Mouse (Mus musculus) layer of hippocampus, postnatal 25 days (tissue): ENCODE results near the gene Plpp3. TPM values are rescaled to one million over a fixed set of nuclear protein-coding genes. Genes with fewer than 3 reads are reported as not detected.

Experiments used
- DNase-seq, 2 experiments: peaks; one replicate each; pipeline ENCODE4 v3.0.0; 2022; ENCODE audit warnings: mixed read lengths in 2 of 2, low spot score in 1 of 2; ENCODE audit errors: extremely low spot score in 1 of 2
- total RNA-seq, 2 experiments: library from RNA; stranded (reverse); gene quantifications; 2 replicates each; pipeline ENCODE4 v1.2.3; 2021

The Plpp3 gene
- total RNA-seq, 2 experiments from 2014 or later = 202 to 209 TPM

GRCm38 (mm10) chr4:105184924-105185323, 27.8 kb downstream of the Plpp3 start:
- DNase-seq = no peak

GRCm38 (mm10) chr4:105186654-105187053, 29.5 kb downstream of the Plpp3 start:
- no peak for DNase-seq

- no peak for DNase-seq
Measured at GRCm38 (mm10) chr4:105187873-105188272, 30.7 kb downstream of the Plpp3 start.

DNA sequence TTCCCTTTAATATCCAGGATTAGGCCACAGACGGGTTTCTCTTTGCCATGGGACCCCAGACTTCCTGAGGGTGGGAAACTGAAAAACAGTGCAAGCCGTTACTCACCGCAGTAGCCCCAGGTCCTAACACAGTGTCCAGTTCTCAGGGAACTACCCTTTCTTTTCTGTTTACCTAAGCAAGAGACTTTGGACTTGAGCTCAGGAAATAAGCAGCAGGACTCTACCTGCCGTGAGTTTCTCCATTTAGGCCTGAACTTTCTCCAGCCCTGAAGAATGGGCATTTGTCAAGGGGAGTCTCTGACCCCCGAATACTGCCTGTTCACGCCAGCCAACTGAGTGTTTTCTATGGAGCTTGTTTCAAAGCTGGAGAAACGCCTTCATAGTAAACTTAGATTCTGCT, 31.7 kb downstream of the Plpp3 start:
- DNase-seq = no peak

GRCm38 (mm10) chr4:105190826-105191225, 33.7 kb downstream of the Plpp3 start:
- no peak for DNase-seq

DNA sequence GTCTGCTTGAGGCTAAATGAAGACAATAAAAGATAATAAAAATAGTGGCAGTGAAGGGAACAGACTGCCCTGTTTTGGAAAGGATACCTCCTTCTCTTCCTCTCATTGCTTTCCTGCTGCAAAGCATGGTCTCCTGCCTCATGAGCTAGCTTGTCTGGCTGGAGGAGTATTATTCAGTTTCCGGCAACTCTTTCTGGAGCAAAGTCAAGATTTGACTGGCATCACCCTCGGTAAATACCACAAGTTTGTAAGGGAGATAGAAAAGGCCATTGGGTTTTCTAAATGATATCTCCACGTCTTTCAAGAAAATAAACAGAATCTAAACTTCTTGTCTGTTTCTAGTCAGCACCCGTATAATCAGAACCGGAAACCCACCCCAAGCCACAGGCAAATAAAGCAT, 34.4 kb downstream of the Plpp3 start:
- no peak for DNase-seq

DNA sequence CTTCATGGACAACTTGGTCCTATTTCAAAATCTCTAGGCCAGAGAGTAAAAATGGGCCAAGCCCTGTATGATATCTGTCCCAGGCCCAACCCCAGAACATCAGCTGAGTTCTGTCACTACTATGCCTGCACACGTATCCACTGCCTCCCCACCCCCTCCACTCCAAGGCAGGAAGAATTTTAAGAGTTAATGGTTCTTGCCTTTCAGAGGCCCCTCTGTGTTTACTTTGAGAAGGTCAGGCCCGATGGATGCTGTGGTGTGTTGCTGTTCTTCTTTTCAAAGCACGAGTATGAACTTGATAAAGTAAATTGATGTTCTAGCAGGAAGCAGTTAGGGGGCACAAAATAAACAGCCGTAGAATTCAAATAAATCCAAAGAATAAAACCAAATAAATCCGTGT, 35.5 kb downstream of the Plpp3 start:
- DNase-seq = no peak

- no peak for DNase-seq
Measured at GRCm38 (mm10) chr4:105195256-105195655, 38.1 kb downstream of the Plpp3 start.

DNA sequence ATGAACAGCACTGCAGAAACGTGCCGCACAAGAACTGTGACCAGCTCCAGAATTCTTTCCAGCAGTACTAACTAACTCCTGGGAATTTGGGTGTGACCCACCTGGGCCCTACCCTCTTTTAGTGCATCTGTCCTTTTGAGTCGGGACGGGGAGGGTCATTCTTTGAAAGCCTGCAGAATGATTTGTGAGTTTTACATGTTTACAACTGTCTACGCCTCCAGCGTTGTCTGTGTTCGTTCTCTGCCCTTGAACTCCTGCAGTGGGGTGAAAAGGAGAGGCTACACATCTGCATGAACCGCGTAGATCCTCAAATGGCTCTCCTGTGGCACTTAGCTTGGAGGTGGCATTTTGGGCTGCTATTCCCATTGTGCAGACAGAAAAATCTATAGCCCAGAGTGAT, 39.0 kb downstream of the Plpp3 start:
- DNase-seq = no peak

DNA sequence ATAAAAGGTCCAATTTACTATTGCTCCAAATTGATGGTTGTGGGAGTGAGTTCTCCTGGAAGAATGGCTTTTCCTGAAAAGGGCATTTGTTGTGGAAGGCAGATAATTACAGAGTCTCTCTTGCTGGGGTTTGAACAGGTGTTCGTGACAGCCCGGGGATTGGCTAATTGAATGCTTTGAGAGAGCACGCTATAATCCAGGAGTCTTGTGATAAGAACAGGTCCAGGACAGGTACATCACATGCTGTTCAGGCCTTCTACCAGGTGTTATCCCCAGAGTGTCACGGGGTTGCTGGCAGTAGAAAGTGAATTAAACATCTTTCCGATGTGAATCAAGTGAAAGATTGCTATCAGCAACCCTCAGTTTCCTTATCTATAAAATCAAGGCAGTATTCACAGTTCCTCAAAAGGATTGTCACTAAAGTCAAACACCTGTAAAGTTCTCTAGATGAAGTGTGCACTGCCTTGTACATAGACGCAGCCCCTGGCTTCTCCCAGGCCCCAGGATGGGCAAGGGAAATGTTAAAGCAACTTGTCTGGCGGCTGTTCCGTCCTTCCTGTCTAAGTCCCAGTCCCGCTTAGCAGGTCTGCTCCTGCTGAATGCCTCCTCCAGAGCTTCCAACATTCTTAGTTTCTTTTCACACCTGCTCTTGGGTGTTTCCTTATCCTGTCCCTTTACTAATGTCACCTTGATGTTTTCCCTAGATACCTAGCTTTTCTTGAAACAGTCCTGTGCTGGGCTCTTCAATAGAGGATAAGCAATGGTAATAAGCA, 40.0 kb downstream of the Plpp3 start:
- DNase-seq = no peak

DNA sequence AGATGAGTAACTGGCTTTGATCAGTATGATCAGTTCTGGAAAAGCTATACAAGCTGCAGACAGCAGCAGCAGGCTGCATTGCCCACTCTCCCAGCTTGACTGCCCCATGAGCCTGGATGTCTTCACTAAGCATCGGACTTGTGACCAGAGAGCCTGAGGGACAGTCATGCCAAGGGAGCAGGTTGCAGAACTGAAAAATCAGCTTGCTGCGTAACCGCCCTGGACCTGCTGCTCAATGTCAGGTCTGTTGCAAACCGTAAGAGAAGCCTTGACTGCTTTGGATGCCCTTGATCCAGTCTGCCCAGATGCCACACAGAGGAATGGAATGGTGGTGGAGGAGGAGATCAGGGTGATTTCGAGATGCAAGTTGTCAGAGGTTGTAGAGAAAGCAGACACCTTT, 41.5 kb downstream of the Plpp3 start:
- no peak for DNase-seq

GRCm38 (mm10) chr4:105199345-105199744, 42.2 kb downstream of the Plpp3 start:
- no peak for DNase-seq

DNA sequence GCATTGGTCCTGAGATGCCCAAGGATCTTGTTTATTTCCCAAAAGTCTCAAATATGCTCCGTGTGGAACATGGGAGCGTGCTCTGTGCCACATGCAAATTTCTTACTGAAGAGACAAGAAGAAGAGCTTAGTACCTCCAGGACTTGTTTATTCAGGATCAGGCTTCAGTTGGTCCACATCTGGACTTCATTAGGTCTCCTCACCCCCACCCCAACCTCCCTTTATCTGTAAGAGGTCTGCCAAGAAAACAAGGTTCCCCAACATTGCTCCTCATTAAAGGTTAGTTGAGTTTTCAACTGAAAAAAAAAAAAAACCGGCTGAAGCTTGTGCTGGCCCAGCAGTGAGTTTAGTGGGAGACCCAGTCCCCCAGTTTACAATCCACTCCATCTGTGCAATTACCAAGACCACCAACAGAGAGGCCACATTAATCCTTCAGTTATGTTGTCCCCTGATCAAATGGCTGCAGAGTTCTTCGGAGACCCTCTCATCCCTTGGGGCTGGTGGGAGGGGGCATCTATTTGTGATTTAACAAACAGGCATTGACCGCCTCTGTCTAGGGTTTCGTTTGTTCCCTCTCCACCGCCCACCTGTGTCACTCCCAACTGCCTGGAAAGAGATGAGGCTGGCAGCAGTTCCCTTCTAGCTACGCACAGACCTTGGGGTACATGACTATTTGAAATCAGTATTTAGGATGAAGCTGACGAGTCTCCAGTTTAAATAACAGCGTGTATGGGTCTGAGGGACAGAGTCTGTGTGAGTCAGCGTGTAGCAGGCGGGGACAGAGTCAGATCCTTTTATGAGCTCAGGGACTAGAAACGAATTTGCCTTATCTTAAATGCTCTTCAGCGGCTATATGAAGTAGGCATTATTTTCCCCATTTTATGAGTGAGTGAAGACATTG, 43.7 kb downstream of the Plpp3 start:
- no peak for DNase-seq

DNA sequence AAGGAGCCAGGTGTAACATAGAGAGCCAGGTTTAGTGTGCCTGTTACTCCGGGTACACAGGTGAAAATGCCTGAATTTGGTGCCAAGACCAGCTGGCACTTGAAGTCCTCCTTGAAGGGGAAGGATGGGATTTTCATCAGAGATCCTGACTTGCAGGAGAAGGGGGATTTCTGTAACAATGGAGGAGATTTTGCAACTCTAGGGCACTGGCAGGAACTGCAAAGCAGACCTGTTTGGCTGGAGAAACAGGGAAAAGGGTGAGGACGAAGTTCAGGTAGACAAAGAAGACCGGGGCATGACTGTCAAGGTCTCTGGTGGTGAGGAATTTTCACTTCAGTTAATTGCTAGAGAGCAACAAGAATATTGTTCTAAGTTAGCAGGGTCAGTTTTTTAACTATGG, 45.3 kb downstream of the Plpp3 start:
- no peak for DNase-seq

GRCm38 (mm10) chr4:105203303-105203761, 46.2 kb downstream of the Plpp3 start:
- no peak for DNase-seq

DNA sequence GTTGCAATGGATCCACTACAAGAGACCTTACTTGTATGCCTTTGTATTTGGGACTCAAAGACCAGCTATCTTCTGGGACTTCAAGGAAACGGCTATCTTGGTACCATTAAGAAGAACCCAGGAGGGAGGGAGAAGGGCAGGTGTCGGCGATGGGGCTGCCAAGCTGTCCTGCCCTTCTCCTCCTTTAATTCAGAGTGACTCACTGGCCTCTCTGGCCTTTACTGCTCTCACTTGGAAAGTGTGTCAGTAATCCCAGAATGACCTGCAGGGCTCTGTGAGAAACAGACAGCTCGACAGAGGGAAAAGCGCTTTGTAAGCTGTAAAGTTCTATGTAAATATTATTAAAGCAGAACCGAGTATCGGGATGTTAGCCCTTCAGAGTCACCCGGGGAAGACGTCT, 46.9 kb downstream of the Plpp3 start:
- DNase-seq = no peak

- DNase-seq = no peak
Measured at GRCm38 (mm10) chr4:105205045-105205851, 48.1 kb downstream of the Plpp3 start.

DNA sequence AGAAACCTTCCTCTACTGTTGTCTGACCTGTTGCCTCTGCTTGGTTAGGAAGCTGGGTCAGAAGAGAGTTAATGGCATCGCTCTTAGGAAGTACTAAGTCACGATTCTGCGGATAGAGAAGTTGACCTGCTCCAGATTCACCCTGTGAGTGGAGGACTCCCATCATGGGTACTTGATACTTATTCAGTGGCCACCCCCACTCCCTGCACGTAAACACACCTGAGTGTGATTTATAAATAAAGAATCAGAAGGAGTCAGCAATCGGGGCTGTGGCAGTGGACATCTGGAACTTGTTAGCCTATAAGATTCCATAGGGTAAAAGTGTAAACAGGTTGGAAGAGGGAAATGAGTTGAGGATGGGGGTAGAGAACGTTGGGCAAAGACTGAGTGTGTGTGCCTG, 49.0 kb downstream of the Plpp3 start:
- no peak for DNase-seq

DNA sequence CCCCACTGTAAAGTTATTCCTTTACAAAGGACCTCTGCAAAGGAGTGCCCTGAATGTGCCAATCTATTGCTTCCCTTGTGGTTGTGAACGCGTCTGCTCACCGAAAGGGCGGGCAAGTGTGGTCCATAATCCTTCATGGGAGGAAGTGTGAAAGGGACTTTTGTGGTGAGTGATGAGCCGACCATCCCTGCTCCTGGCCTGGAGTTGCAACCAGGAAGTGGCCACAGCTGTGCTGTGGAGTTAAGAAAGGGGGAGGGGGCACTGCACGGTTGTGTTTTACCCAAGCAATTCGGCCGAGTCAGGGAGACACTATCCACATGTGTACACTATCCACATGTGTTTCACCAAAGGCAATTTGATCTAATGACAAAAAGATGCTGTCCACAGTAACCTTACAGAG, 49.8 kb downstream of the Plpp3 start:
- DNase-seq = no peak

- DNase-seq = no peak
Measured at GRCm38 (mm10) chr4:105207641-105208040, 50.5 kb downstream of the Plpp3 start.

DNA sequence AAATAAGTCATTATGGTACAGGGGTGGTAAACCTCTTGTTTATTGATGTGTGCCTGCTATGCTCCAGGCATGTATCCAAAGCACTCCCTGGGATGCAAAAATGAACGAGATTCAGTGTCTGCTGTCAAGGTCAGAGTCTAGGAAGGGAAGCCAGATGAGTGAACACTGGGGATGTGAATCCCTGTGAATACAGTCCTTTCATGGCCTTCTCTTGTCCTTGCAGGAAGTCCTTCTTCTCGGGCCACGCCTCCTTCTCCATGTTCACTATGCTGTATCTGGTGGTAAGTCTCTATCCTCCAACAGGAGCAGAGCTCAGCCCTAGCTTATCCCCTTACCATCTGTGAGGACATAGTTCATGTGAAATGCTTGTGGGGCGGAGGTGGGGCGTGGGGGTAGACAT, 51.8 kb downstream of the Plpp3 start:
- DNase-seq = no peak
